Mouse (Mus musculus) adrenal gland, adult 2 months (tissue): ENCODE data around the gene Cybc1. TPM values are rescaled to one million over a fixed set of nuclear protein-coding genes. Genes with fewer than 3 reads are reported as not detected.
A peak's percentile ranks its signal among the peaks of the same experiment; 100 is the strongest.

Source experiments
- DNase-seq: peaks from one replicate; pipeline ENCODE4 v3.0.0; 2021
- long read RNA-seq: library from polyadenylated mRNA; stranded (forward); transcript quantifications from one replicate; pipeline ENCODE4 v2.0.0, GENCODE M21; 2021
- polyA plus RNA-seq: library from polyadenylated mRNA; depleted of rRNA; stranded (reverse); fragments of >200 nt; gene quantifications from 2 replicates; pipeline ENCODE4 v1.2.3, GENCODE M21; 2012; rRNA removed
- total RNA-seq, 2 experiments: library from RNA; stranded (reverse); gene quantifications; 2 replicates each; pipeline ENCODE4 v1.2.3; 2021

Cybc1 gene
- total RNA-seq (10 to 100 TPM; 20.4 to 21.9 TPM), polyA plus RNA-seq (18.7 and 18.8 TPM in 2 replicates)
- long read RNA-seq, transcript Cybc1-201 (7 exons, 2,417 nt) = major isoform, 13 of 25 reads
- long read RNA-seq, partial matches to known transcripts = 0 of 25 reads
- long read RNA-seq, other reads (novel, unspliced or antisense) = 10 of 25 reads

GRCm38 (mm10) chr11:121229018-121229439 is at the start of gene Cybc1:
TSS of gene Cybc1 (minus strand) at chr11:121229322.
- DNase-seq = peak; percentile 88

GRCm38 (mm10) chr11:121278011-121278410 is 48.9 kb upstream of the Cybc1 start:
- no peak for DNase-seq

GRCm38 (mm10) chr11:121277516-121277915 is 48.4 kb upstream of the Cybc1 start:
- no peak for DNase-seq

GRCm38 (mm10) chr11:121261074-121261473 is 32.0 kb upstream of the Cybc1 start:
- no peak for DNase-seq

GRCm38 (mm10) chr11:121260211-121260906 is 31.2 kb upstream of the Cybc1 start:
- peak; percentile 46 for DNase-seq

- peak; percentile 95 for DNase-seq
Measured at GRCm38 (mm10) chr11:121259160-121260100, 30.3 kb upstream of the Cybc1 start, which contains the start of gene Foxk2. TSS of gene Foxk2 (plus strand) at chr11:121259990.

- DNase-seq = no peak
Measured at GRCm38 (mm10) chr11:121250196-121250595, 21.1 kb upstream of the Cybc1 start.

- DNase-seq = no peak
Measured at GRCm38 (mm10) chr11:121239669-121240068, 10.5 kb upstream of the Cybc1 start.

GRCm38 (mm10) chr11:121237345-121238128 is 8.4 kb upstream of the Cybc1 start:
- no peak for DNase-seq

GRCm38 (mm10) chr11:121236564-121237344 is 7.6 kb upstream of the Cybc1 start, which contains the start of gene Narf:
TSS of gene Narf (plus strand) at chr11:121237253.
- DNase-seq = peak; percentile 99

GRCm38 (mm10) chr11:121235475-121236238 is 6.5 kb upstream of the Cybc1 start:
- DNase-seq = peak; percentile 25

- DNase-seq = no peak
Measured at GRCm38 (mm10) chr11:121232706-121233105, 3.6 kb upstream of the Cybc1 start.

- DNase-seq = no peak
Measured at GRCm38 (mm10) chr11:121231628-121232291, 2.6 kb upstream of the Cybc1 start.

- DNase-seq = no peak
Measured at GRCm38 (mm10) chr11:121231191-121231590, 2.1 kb upstream of the Cybc1 start.

GRCm38 (mm10) chr11:121228129-121229017 is 749 bp downstream of the Cybc1 start:
- DNase-seq = no peak

- no peak for DNase-seq
Measured at GRCm38 (mm10) chr11:121221321-121222010, 7.7 kb downstream of the Cybc1 start.

- no peak for DNase-seq
Measured at GRCm38 (mm10) chr11:121220771-121221170, 8.4 kb downstream of the Cybc1 start.

- DNase-seq = no peak
Measured at GRCm38 (mm10) chr11:121219776-121220175, 9.3 kb downstream of the Cybc1 start.
